7 mouse cellular contexts compared by ENCODE assay signal in the genomic region with DNA sequence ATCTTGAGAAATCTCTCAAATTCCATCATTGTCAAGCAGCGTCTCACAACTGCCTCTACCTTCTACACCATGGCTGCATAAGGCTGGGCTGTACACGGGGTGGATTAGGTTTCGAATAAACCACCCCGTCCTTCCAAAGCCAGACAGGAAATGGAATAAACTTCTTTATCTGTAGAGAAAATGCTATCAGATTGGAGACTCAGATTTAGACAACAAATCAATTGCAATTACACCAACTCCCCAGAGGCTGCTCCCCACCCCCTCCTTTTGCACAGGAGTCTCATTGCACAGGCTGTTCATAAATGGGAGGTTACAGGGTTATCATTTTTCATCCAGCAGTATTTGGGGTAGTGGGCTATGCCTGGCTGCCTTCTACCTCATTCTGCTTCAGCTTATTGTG. TPM values are rescaled to one million over a fixed set of nuclear protein-coding genes. Genes with fewer than 3 reads are reported as not detected.
A peak's percentile ranks its signal among the peaks of the same experiment; 100 is the strongest.
DNase-seq lines count a peak whose midpoint lies in the region; ATAC-seq lines count a peak whose summit lies in the region.

No protein-coding gene starts in this region.

- peak overlapping the region; percentile 75 for H3K4me2 ChIP-seq in liver, embryonic 11.5 days
- H3K4me2 ChIP-seq in forebrain, embryonic 11.5 days (ENCODE audit: low read depth, low read length, severe bottlenecking): peak overlapping the region; percentile 63
- H3K4me2 ChIP-seq in limb, embryonic 13.5 days (replicated peaks): peak overlapping the region; percentile 65
- H3K4me2 ChIP-seq in stomach, embryonic 14.5 days (replicated peaks; ENCODE audit: low read depth, low read length): peak overlapping the region; percentile 65; the same call in 1 of the 2 replicates

- no peak for DNase-seq in liver, embryonic 11.5 days (ENCODE audit: low spot score)
- DNase-seq in liver: no peak
- DNase-seq in forebrain, embryonic 11.5 days (ENCODE audit: low spot score): no peak
- no peak for DNase-seq in right cerebral cortex, postnatal 10 days (ENCODE audit: low spot score in 2 of 2)
- no peak for DNase-seq in yolk sac, embryonic 10.5 days (ENCODE audit: low spot score)

- no peaks in the 10 kb centered on the region for H3K4me1 ChIP-seq in liver, embryonic 11.5 days (replicated peaks; ENCODE audit: control insufficient read depth, insufficient read depth, low read length)
- no peaks in the 10 kb centered on the region for H3K4me1 ChIP-seq in forebrain, embryonic 11.5 days (replicated peaks; ENCODE audit: control insufficient read depth, insufficient read depth, low read length)
- H3K4me1 ChIP-seq in limb, embryonic 13.5 days: peaks cover 36% of the 10 kb centered on the region
- 0 out of 2 replicates have a peak, but pooled peaks cover 4% of the 10 kb centered on the region for H3K4me1 ChIP-seq in stomach, embryonic 14.5 days (ENCODE audit: control insufficient read depth, insufficient read depth, low read length)

- no peak overlapping the region for H3K27ac ChIP-seq in liver, embryonic 11.5 days (ENCODE audit: low read depth, low read length)
- H3K27ac ChIP-seq in forebrain, embryonic 11.5 days (ENCODE audit: low read depth, low read length): no peak overlapping the region
- no peak overlapping the region for H3K27ac ChIP-seq in limb, embryonic 13.5 days
- H3K27ac ChIP-seq in stomach, embryonic 14.5 days (ENCODE audit: low read length): no peak overlapping the region

- no peak overlapping the region for H3K4me3 ChIP-seq in liver, embryonic 11.5 days (ENCODE audit: low read depth, low read length)
- peak overlapping the region; percentile 52 for H3K4me3 ChIP-seq in forebrain, embryonic 11.5 days (ENCODE audit: low read depth, low read length)
- H3K4me3 ChIP-seq in limb, embryonic 13.5 days: peak overlapping the region; percentile 66
- 0 out of 2 replicates have a peak overlapping the region, but pooled peaks have one; percentile 50 for H3K4me3 ChIP-seq in stomach, embryonic 14.5 days (ENCODE audit: low read depth, low read length)

- no peaks in the 10 kb centered on the region for H3K36me3 ChIP-seq in liver, embryonic 11.5 days (ENCODE audit: control insufficient read depth, insufficient read depth, low read length)
- H3K36me3 ChIP-seq in forebrain, embryonic 11.5 days (ENCODE audit: control insufficient read depth, insufficient read depth, low read length): no peaks in the 10 kb centered on the region
- H3K36me3 ChIP-seq in limb, embryonic 13.5 days: no peaks in the 10 kb centered on the region
- H3K36me3 ChIP-seq in stomach, embryonic 14.5 days (ENCODE audit: control insufficient read depth, insufficient read depth, low read length): no peaks in the 10 kb centered on the region

- no peaks in the 10 kb centered on the region for H3K9me3 ChIP-seq in liver, embryonic 11.5 days (ENCODE audit: control insufficient read depth, low read length)
- no peaks in the 10 kb centered on the region for H3K9me3 ChIP-seq in forebrain, embryonic 11.5 days (ENCODE audit: control insufficient read depth, low read length)
- H3K9me3 ChIP-seq in limb, embryonic 13.5 days: no peaks in the 10 kb centered on the region
- no peaks in the 10 kb centered on the region for H3K9me3 ChIP-seq in stomach, embryonic 14.5 days (ENCODE audit: control insufficient read depth, low read depth, low read length)

- ATAC-seq in liver, embryonic 11.5 days (replicated peaks; ENCODE audit: low FRiP score): no peak
- no peak for ATAC-seq in forebrain, embryonic 11.5 days (replicated peaks; ENCODE audit: low FRiP score)
- no peak for ATAC-seq in limb, embryonic 13.5 days (ENCODE audit: low FRiP score, low read depth)
- ATAC-seq in stomach, embryonic 14.5 days (ENCODE audit: insufficient number of reproducible peaks, insufficient read depth, low FRiP score, low read depth): no peak

- no peaks in the 10 kb centered on the region for H3K27me3 ChIP-seq in liver, embryonic 11.5 days (replicated peaks; ENCODE audit: control insufficient read depth, insufficient read depth, low read length)
- no peaks in the 10 kb centered on the region for H3K27me3 ChIP-seq in forebrain, embryonic 11.5 days (ENCODE audit: control insufficient read depth, insufficient read depth, low read length)
- no peaks in the 10 kb centered on the region for H3K27me3 ChIP-seq in limb, embryonic 13.5 days
- no peaks in the 10 kb centered on the region for H3K27me3 ChIP-seq in stomach, embryonic 14.5 days (ENCODE audit: control insufficient read depth, insufficient read depth, low read length)

- H3K9ac ChIP-seq in liver, embryonic 11.5 days (ENCODE audit: low read depth, low read length): no peak overlapping the region
- H3K9ac ChIP-seq in forebrain, embryonic 11.5 days (ENCODE audit: low read length): no peak overlapping the region; the same call in 1 of the 2 replicates
- H3K9ac ChIP-seq in limb, embryonic 13.5 days: no peak overlapping the region
- no peak overlapping the region for H3K9ac ChIP-seq in stomach, embryonic 14.5 days (replicated peaks; ENCODE audit: low read depth, low read length)

- 59% methylated on average over 4 of the region's 4 CpGs for WGBS in liver, embryonic 11.5 days
- 73% methylated on average over 4 of the region's 4 CpGs for WGBS in forebrain, embryonic 11.5 days
- 47% methylated on average over 4 of the region's 4 CpGs for WGBS in limb, embryonic 13.5 days
- 40% methylated on average over 4 of the region's 4 CpGs for WGBS in stomach, embryonic 14.5 days

RNA-seq across cellular contexts. Expression of gene Sept6, which starts 3.7 kb away (rescaled TPM):
- 13.5 and 14.1 TPM in 2 replicates for polyA plus RNA-seq in liver, embryonic 11.5 days (2014; fragmentation: Nextera tagmentation; extraction: Ambion mirVana)
- 42.9 and 43.6 TPM in 2 replicates for polyA plus RNA-seq in forebrain, embryonic 11.5 days (2014; fragmentation: Nextera tagmentation; extraction: Ambion mirVana)
- 75.9 and 77.1 TPM in 2 replicates for polyA plus RNA-seq in limb, embryonic 13.5 days (2015; fragmentation: Nextera tagmentation; extraction: Ambion mirVana)
- 21.0 and 24.7 TPM in 2 replicates for polyA plus RNA-seq in stomach, embryonic 14.5 days (2014; fragmentation: Nextera tagmentation; extraction: Ambion mirVana)
